Mouse (Mus musculus) myocyte (in vitro differentiated cells): ENCODE data around the gene Ddx49. TPM values are rescaled to one million over a fixed set of nuclear protein-coding genes. Genes with fewer than 3 reads are reported as not detected.

Experiments
- H3K27me3 ChIP-seq: one replicate; pipeline ENCODE4 v1.6.1; 2011; ENCODE audit not compliant: control insufficient read depth, insufficient read depth, insufficient read length
- H3K36me3 ChIP-seq: one replicate; pipeline ENCODE4 v1.6.1; 2011; ENCODE audit not compliant: control insufficient read depth, insufficient read depth
- H3K4me2 ChIP-seq: one replicate; pipeline ENCODE4 v1.6.1; 2011; ENCODE audit warnings: low read depth, control low read depth
- H3K4me3 ChIP-seq: one replicate; pipeline ENCODE4 v1.5.1; 2011; ENCODE audit warnings: mild to moderate bottlenecking, control low read depth, moderate library complexity
- H3K79me2 ChIP-seq: one replicate; pipeline ENCODE4 v1.6.1; 2011; ENCODE audit not compliant: control insufficient read depth, insufficient read depth
- H3ac ChIP-seq: one replicate; pipeline ENCODE4 v1.6.1; 2011; ENCODE audit not compliant: control insufficient read depth, insufficient read length
- CEBPB ChIP-seq: IDR thresholded peaks from 2 replicates; pipeline ENCODE4 v1.6.1; 2011; ENCODE audit warnings: mild to moderate bottlenecking, moderate library complexity; ENCODE audit not compliant: poor library complexity, insufficient read depth, severe bottlenecking
- E2F4 ChIP-seq: IDR thresholded peaks from one replicate; pipeline ENCODE4 v1.6.1; 2011; ENCODE audit warnings: mild to moderate bottlenecking, control low read depth, moderate library complexity; ENCODE audit not compliant: insufficient read depth
- MAX ChIP-seq: IDR thresholded peaks from one replicate; pipeline ENCODE4 v1.6.1; 2011; ENCODE audit warnings: low read depth, mild to moderate bottlenecking, control low read depth
- MYOD1 ChIP-seq, 3 experiments: IDR thresholded peaks; one replicate each; pipeline ENCODE4 v1.6.1; 2011; ENCODE audit warnings: control low read depth in 2 of 3, low read depth in 2 of 3, mild to moderate bottlenecking in 2 of 3, moderate library complexity in 1 of 3; ENCODE audit not compliant: insufficient read length in 2 of 3, control insufficient read depth in 1 of 3
- MYOG ChIP-seq, 3 experiments: IDR thresholded peaks; one replicate each; pipeline ENCODE4 v1.6.1; 2011; ENCODE audit warnings: control low read depth in 2 of 3, low read depth in 2 of 3, mild to moderate bottlenecking in 2 of 3; ENCODE audit not compliant: insufficient read length in 2 of 3, control insufficient read depth in 1 of 3, insufficient read depth in 1 of 3
- POLR2A ChIP-seq: IDR thresholded peaks from one replicate; pipeline ENCODE4 v1.6.1; 2011; ENCODE audit warnings: low read depth, mild to moderate bottlenecking, control low read depth, moderate library complexity; ENCODE audit not compliant: insufficient read length
- POLR2AphosphoS2 ChIP-seq: IDR thresholded peaks from one replicate; pipeline ENCODE4 v1.6.1; 2011; ENCODE audit warnings: low read depth, control low read depth; ENCODE audit not compliant: insufficient read length
- REST ChIP-seq: IDR thresholded peaks from one replicate; pipeline ENCODE4 v1.6.1; 2011; ENCODE audit warnings: mild to moderate bottlenecking, control low read depth, moderate library complexity; ENCODE audit not compliant: insufficient read depth, insufficient read length
- SRF ChIP-seq: IDR thresholded peaks from one replicate; pipeline ENCODE4 v1.6.1; 2011; ENCODE audit warnings: low read depth; ENCODE audit not compliant: control insufficient read depth, insufficient read length
- TCF12 ChIP-seq: IDR thresholded peaks from one replicate; pipeline ENCODE4 v1.6.1; 2011; ENCODE audit warnings: mild to moderate bottlenecking, control low read depth; ENCODE audit not compliant: poor library complexity, insufficient read depth, severe bottlenecking
- TCF3 ChIP-seq: IDR thresholded peaks from one replicate; pipeline ENCODE4 v1.6.1; 2011; ENCODE audit warnings: low read depth, control low read depth; ENCODE audit not compliant: insufficient read length
- USF1 ChIP-seq: IDR thresholded peaks from one replicate; pipeline ENCODE4 v1.6.1; 2011; ENCODE audit warnings: low read depth, mild to moderate bottlenecking, control low read depth, moderate library complexity
- polyA plus RNA-seq: library from polyadenylated mRNA; unstranded; fragments of >200 nt; fragmentation: generic; extraction: Trizol; gene quantifications from one replicate; pipeline ENCODE4 v1.2.1, GENCODE M21; 2012; ENCODE audit warnings: missing spikeins

Ddx49 gene
- polyA plus RNA-seq, 1 experiment, result 106 TPM

- TF ChIP-seq POLR2A (no peak), MYOG (IDR thresholded peaks at IDR 0.05; ENCODE audit: control insufficient read depth in 1 of 3, insufficient read depth in 1 of 3, insufficient read length in 2 of 3, low read depth in 2 of 3) (no peak), MAX (no peak), CEBPB (no peak), REST (no peak)
Measured at GRCm38 (mm10) chr8:70338931-70339330, 36.6 kb upstream of the Ddx49 start.

GRCm38 (mm10) chr8:70332878-70333202, 30.6 kb upstream of the Ddx49 start:
- TF ChIP-seq POLR2AphosphoS2 (peak; percentile 16), REST (no peak)
- no peaks in the 10 kb centered on the region for H3K27me3 ChIP-seq

More at GRCm38 (mm10) chr8:70338931-70339330, 36.6 kb upstream of the Ddx49 start:
- H3K4me3 ChIP-seq, result no peak overlapping the region
- H3K79me2 ChIP-seq, result peaks cover 22% of the 10 kb centered on the region
- H3K36me3 ChIP-seq, result peaks cover 35% of the 10 kb centered on the region
- H3K4me2 ChIP-seq, result no peak overlapping the region
- no peak overlapping the region for H3ac ChIP-seq
- no peaks in the 10 kb centered on the region for H3K27me3 ChIP-seq

GRCm38 (mm10) chr8:70332070-70332877, 30.0 kb upstream of the Ddx49 start:
- Histone ChIP-seq H3K27me3 (no peaks in the 10 kb centered on the region), H3K79me2 (no peaks in the 10 kb centered on the region), H3K4me3 (no peak overlapping the region), H3K36me3 (peaks cover 32% of the 10 kb centered on the region), H3K4me2 (no peak overlapping the region), H3ac (no peak overlapping the region)
- no peak for TF ChIP-seq CEBPB
- TF ChIP-seq MAX, result no peak
- no peak for TF ChIP-seq USF1
- no peak for TF ChIP-seq TCF3
- TF ChIP-seq REST, result no peak
- TF ChIP-seq E2F4, result no peak
- no peak for TF ChIP-seq POLR2A
- TF ChIP-seq POLR2AphosphoS2, result no peak
- no peak for TF ChIP-seq SRF

More at GRCm38 (mm10) chr8:70332878-70333202, 30.6 kb upstream of the Ddx49 start:
- no peak overlapping the region for H3ac ChIP-seq
- H3K36me3 ChIP-seq, result peaks cover 32% of the 10 kb centered on the region
- H3K4me3 ChIP-seq, result no peak overlapping the region
- no peak overlapping the region for H3K4me2 ChIP-seq
- H3K79me2 ChIP-seq, result no peaks in the 10 kb centered on the region

- no peak overlapping the region for H3K4me2 ChIP-seq
Measured at GRCm38 (mm10) chr8:70331526-70331925, 29.2 kb upstream of the Ddx49 start.

GRCm38 (mm10) chr8:70330741-70331364, 28.6 kb upstream of the Ddx49 start:
- no peak overlapping the region for H3K4me3 ChIP-seq
- no peaks in the 10 kb centered on the region for H3K79me2 ChIP-seq
- peaks cover 23% of the 10 kb centered on the region for H3K36me3 ChIP-seq
- no peak overlapping the region for H3ac ChIP-seq
- TF ChIP-seq TCF3, result no peak
- TF ChIP-seq CEBPB, result no peak
- no peak for TF ChIP-seq REST
- TF ChIP-seq TCF12, result no peak
- TF ChIP-seq MYOD1 (IDR thresholded peaks at IDR 0.05; ENCODE audit: control insufficient read depth in 1 of 3, insufficient read length in 2 of 3, low read depth in 2 of 3), result no peak
- TF ChIP-seq POLR2AphosphoS2, result peak; percentile 71
- TF ChIP-seq MAX, result no peak
- TF ChIP-seq USF1, result no peak
- no peak for TF ChIP-seq E2F4
- TF ChIP-seq POLR2A, result peak; percentile 30
- no peak for TF ChIP-seq SRF
- peak in 1 of 3 experiments; percentile 3 for TF ChIP-seq MYOG (IDR thresholded peaks at IDR 0.05; ENCODE audit: control insufficient read depth in 1 of 3, insufficient read depth in 1 of 3, insufficient read length in 2 of 3, low read depth in 2 of 3)
- H3K27me3 ChIP-seq, result no peaks in the 10 kb centered on the region
- no peak overlapping the region for H3K4me2 ChIP-seq

More at GRCm38 (mm10) chr8:70331526-70331925, 29.2 kb upstream of the Ddx49 start:
- no peaks in the 10 kb centered on the region for H3K27me3 ChIP-seq
- H3K4me3 ChIP-seq, result no peak overlapping the region
- H3K36me3 ChIP-seq, result peaks cover 29% of the 10 kb centered on the region
- no peak overlapping the region for H3ac ChIP-seq
- TF ChIP-seq USF1 (no peak), E2F4 (no peak), MAX (no peak), POLR2AphosphoS2 (no peak), CEBPB (no peak), MYOG (IDR thresholded peaks at IDR 0.05; ENCODE audit: control insufficient read depth in 1 of 3, insufficient read depth in 1 of 3, insufficient read length in 2 of 3, low read depth in 2 of 3) (no peak), POLR2A (no peak), REST (no peak), TCF3 (no peak), SRF (no peak), MYOD1 (IDR thresholded peaks at IDR 0.05; ENCODE audit: control insufficient read depth in 1 of 3, insufficient read length in 2 of 3, low read depth in 2 of 3) (no peak)
- no peaks in the 10 kb centered on the region for H3K79me2 ChIP-seq
